Mouse (Mus musculus): ENCODE measurements around the gene AC140267.1. TPM values are rescaled to one million over a fixed set of nuclear protein-coding genes. Genes with fewer than 3 reads are reported as not detected.

The AC140267.1 gene
- total and polyA plus RNA-seq, 3 experiments = 1.9 TPM; not detected in 2

- Histone ChIP-seq H3K79me2 (ENCODE audit: control insufficient read depth, insufficient read depth, low read length, poor library complexity) (no peaks in the 10 kb centered on the region), H3K9me3 (replicated peaks; ENCODE audit: insufficient read depth, low read length) (no peaks in the 10 kb centered on the region), H3K27me3 (ENCODE audit: control insufficient read depth in 1 of 2, insufficient read depth in 2 of 2, low read length in 2 of 2) (peaks cover 0 to 2% of the 10 kb centered on the region in 2 experiments; a peak in 1 of 4 replicates), H3K36me3 (ENCODE audit: control insufficient read depth in 1 of 2, insufficient read depth in 2 of 2, low read length in 2 of 2) (no peaks in the 10 kb centered on the region), H3K4me1 (ENCODE audit: control insufficient read depth in 1 of 2, insufficient read depth in 2 of 2, low read length in 2 of 2) (no peaks in the 10 kb centered on the region), H3K4me3 (ENCODE audit: control insufficient read depth in 1 of 2, insufficient read depth in 1 of 2, low read depth in 2 of 2, low read length in 2 of 2) (no peak overlapping the region), H3K9ac (ENCODE audit: control insufficient read depth, low read depth, low read length, poor library complexity, severe bottlenecking) (no peak overlapping the region), H3K27ac (ENCODE audit: control insufficient read depth, low read depth, low read length) (no peak overlapping the region)
- TF ChIP-seq MEF2A (IDR thresholded peaks at IDR 0.05; ENCODE audit: extremely low read depth, insufficient replicate concordance, low read depth, low read length, poor library complexity, severe bottlenecking) (no peak), POLR2AphosphoS2 (IDR thresholded peaks at IDR 0.05; ENCODE audit: low read length) (no peak), ELF1 (IDR thresholded peaks at IDR 0.05; ENCODE audit: low read depth, low read length) (no peak), MAFK (IDR thresholded peaks at IDR 0.05; ENCODE audit: borderline replicate concordance, low read depth, low read length) (no peak), CTCF (IDR thresholded peaks at IDR 0.05 in 2 of 3, conservative IDR thresholded peaks at IDR 0.05 in 1 of 3; ENCODE audit: control insufficient read depth in 1 of 3, insufficient read depth in 1 of 3, low read depth in 2 of 3, low read length in 3 of 3, poor library complexity in 1 of 3, severe bottlenecking in 1 of 3) (peak; percentile 77 to 85 (median 78)), ZKSCAN1 (IDR thresholded peaks at IDR 0.05; ENCODE audit: low read depth, low read length) (no peak), ZC3H11A (IDR thresholded peaks at IDR 0.05; ENCODE audit: low read depth, low read length) (peak; percentile 36; the same call in 1 of the 2 replicates), JUND (IDR thresholded peaks at IDR 0.05; ENCODE audit: low read depth, low read length) (no peak), ETS1 (IDR thresholded peaks at IDR 0.05; ENCODE audit: low read depth, low read length) (no peak), UBTF (IDR thresholded peaks at IDR 0.05; ENCODE audit: borderline replicate concordance, insufficient read depth, low read depth, low read length) (no peak), SIN3A (IDR thresholded peaks at IDR 0.05; ENCODE audit: low read length) (no peak), RCOR1 (IDR thresholded peaks at IDR 0.05; ENCODE audit: low read depth, low read length) (no peak), ZNF384 (IDR thresholded peaks at IDR 0.05; ENCODE audit: low read depth, low read length) (no peak), NELFE (IDR thresholded peaks at IDR 0.05; ENCODE audit: low read depth, low read length) (no peak), MYB (IDR thresholded peaks at IDR 0.05; ENCODE audit: low read depth, low read length) (no peak), GABPA (IDR thresholded peaks at IDR 0.05; ENCODE audit: low read depth, low read length) (no peak), MYC (IDR thresholded peaks at IDR 0.05; ENCODE audit: low read depth, low read length) (no peak), MAZ (IDR thresholded peaks at IDR 0.05; ENCODE audit: low read depth, low read length) (no peak), SMC3 (IDR thresholded peaks at IDR 0.05; ENCODE audit: low read depth, low read length) (peak; percentile 79), GATA1 (IDR thresholded peaks at IDR 0.05; ENCODE audit: low read depth, low read length) (no peak), CHD2 (IDR thresholded peaks at IDR 0.05; ENCODE audit: low read length) (no peak), MAX (IDR thresholded peaks at IDR 0.05; ENCODE audit: low read length) (no peak), TCF12 (IDR thresholded peaks at IDR 0.05; ENCODE audit: low read depth, low read length) (no peak), POLR2AphosphoS5 (IDR thresholded peaks at IDR 0.05; ENCODE audit: borderline replicate concordance, low read depth, low read length) (no peak), RAD21 (IDR thresholded peaks at IDR 0.05; ENCODE audit: low read depth, low read length) (peak; percentile 30)
- DNase-seq (ENCODE audit: low read depth, low spot score) = peak; percentile 53
Observed at GRCm38 (mm10) chr15:80280646-80281045, 45.0 kb downstream of the AC140267.1 start.

Other genes starting within 250 kb of the AC140267.1 start
- 0.23 and 0.26 TPM in 2 replicates for gene Pdgfb, start 220.9 kb upstream of the AC140267.1 start, total RNA-seq (2012; rRNA removed)
- under 1 TPM in 1 of 2 experiments, not detected in 1; 0.72 TPM for gene Pdgfb, start 220.9 kb upstream of the AC140267.1 start, polyA plus RNA-seq (2012; ENCODE audit: insufficient read depth in 1 of 2, insufficient read length in 2 of 2, low read depth in 1 of 2, low replicate concordance in 2 of 2, missing spikeins in 1 of 2)
- gene Syngr1, start 144.5 kb upstream of the AC140267.1 start, total RNA-seq (2012; rRNA removed) = 93.7 and 105 TPM in 2 replicates
- gene Syngr1, start 144.5 kb upstream of the AC140267.1 start, polyA plus RNA-seq (2012; ENCODE audit: insufficient read depth in 1 of 2, insufficient read length in 2 of 2, low read depth in 1 of 2, low replicate concordance in 2 of 2, missing spikeins in 1 of 2) = 100 to 1,000 TPM in 1 of 2 experiments, not detected in 1; 115 TPM
- 1,686 and 1,722 TPM in 2 replicates for gene Rpl3, start 144.0 kb upstream of the AC140267.1 start, total RNA-seq (2012; rRNA removed)
- 1,000 to 10,000 TPM in 1 of 2 experiments, 100 to 1,000 TPM in 1; 543 to 1,096 TPM for gene Rpl3, start 144.0 kb upstream of the AC140267.1 start, polyA plus RNA-seq (2012; ENCODE audit: insufficient read depth in 1 of 2, insufficient read length in 2 of 2, low read depth in 1 of 2, low replicate concordance in 2 of 2, missing spikeins in 1 of 2)
- 18.2 and 23.3 TPM in 2 replicates for gene Tab1, start 102.7 kb upstream of the AC140267.1 start, total RNA-seq (2012; rRNA removed)
- gene Tab1, start 102.7 kb upstream of the AC140267.1 start, polyA plus RNA-seq (2012; ENCODE audit: insufficient read depth in 1 of 2, insufficient read length in 2 of 2, low read depth in 1 of 2, low replicate concordance in 2 of 2, missing spikeins in 1 of 2) = 10 to 100 TPM in 1 of 2 experiments, not detected in 1; 31.1 TPM
- gene Mgat3, start 62.1 kb upstream of the AC140267.1 start, total RNA-seq (2012; rRNA removed) = not detected in 2 replicates
- gene Mgat3, start 62.1 kb upstream of the AC140267.1 start, polyA plus RNA-seq (2012; ENCODE audit: insufficient read depth in 1 of 2, insufficient read length in 2 of 2, low read depth in 1 of 2, low replicate concordance in 2 of 2, missing spikeins in 1 of 2) = not detected
- 35.4 and 41.5 TPM in 2 replicates for gene Mief1, start 1.8 kb upstream of the AC140267.1 start, total RNA-seq (2012; rRNA removed)
- gene Mief1, start 1.8 kb upstream of the AC140267.1 start, polyA plus RNA-seq (2012; ENCODE audit: insufficient read depth in 1 of 2, insufficient read length in 2 of 2, low read depth in 1 of 2, low replicate concordance in 2 of 2, missing spikeins in 1 of 2) = 10 to 100 TPM in 1 of 2 experiments, not detected in 1; 34.6 TPM
- gene Atf4, start 19.3 kb downstream of the AC140267.1 start, total RNA-seq (2012; rRNA removed) = 351 and 459 TPM in 2 replicates
- 100 to 1,000 TPM in 1 of 2 experiments, 10 to 100 TPM in 1; 85.1 to 444 TPM for gene Atf4, start 19.3 kb downstream of the AC140267.1 start, polyA plus RNA-seq (2012; ENCODE audit: insufficient read depth in 1 of 2, insufficient read length in 2 of 2, low read depth in 1 of 2, low replicate concordance in 2 of 2, missing spikeins in 1 of 2)
- 59.7 and 78.9 TPM in 2 replicates for gene Rps19bp1, start 28.5 kb downstream of the AC140267.1 start, total RNA-seq (2012; rRNA removed)
- 100 to 1,000 TPM in 1 of 2 experiments, not detected in 1; 155 TPM for gene Rps19bp1, start 28.5 kb downstream of the AC140267.1 start, polyA plus RNA-seq (2012; ENCODE audit: insufficient read depth in 1 of 2, insufficient read length in 2 of 2, low read depth in 1 of 2, low replicate concordance in 2 of 2, missing spikeins in 1 of 2)
- not detected in 2 replicates for gene Cacna1i, start 51.4 kb downstream of the AC140267.1 start, total RNA-seq (2012; rRNA removed)
- not detected for gene Cacna1i, start 51.4 kb downstream of the AC140267.1 start, polyA plus RNA-seq (2012; ENCODE audit: insufficient read depth in 1 of 2, insufficient read length in 2 of 2, low read depth in 1 of 2, low replicate concordance in 2 of 2, missing spikeins in 1 of 2)

Data from MEL (cell line).